Mouse (Mus musculus) heart, embryonic 13.5 days (tissue): ENCODE results near the gene Gm49366. TPM values are rescaled to one million over a fixed set of nuclear protein-coding genes. Genes with fewer than 3 reads are reported as not detected.
"Not testable (repeated sequence)": the region's sequence is repeated elsewhere in the genome, so short reads cannot be mapped to it uniquely, and the experiment has no call there.

Source experiments
- ATAC-seq: fragments of 200-750 bp; cut with Nextera tagmentation; 2 replicates; pipeline ENCODE4 v1.8.0; 2017; ENCODE audit warnings: moderate TSS enrichment; ENCODE audit not compliant: insufficient number of reproducible peaks, low FRiP score, low TSS enrichment; ENCODE audit errors: extremely low read depth
- H3K27ac ChIP-seq: fragments of 300-500 bp; sonication (generic); replicated peaks from 2 replicates; pipeline ENCODE4 v1.5.1; 2015; ENCODE audit warnings: moderate library complexity, mild to moderate bottlenecking, inconsistent platforms
- H3K27me3 ChIP-seq: fragments of 300-500 bp; sonication (generic); replicated peaks from 2 replicates; pipeline ENCODE4 v1.6.1; 2015; ENCODE audit warnings: mild to moderate bottlenecking, inconsistent platforms
- H3K36me3 ChIP-seq: fragments of 300-500 bp; sonication (generic); 2 replicates; pipeline ENCODE4 v1.6.1; 2015; ENCODE audit warnings: mild to moderate bottlenecking, inconsistent platforms
- H3K4me1 ChIP-seq: fragments of 300-500 bp; sonication (generic); 2 replicates; pipeline ENCODE4 v1.6.1; 2015; ENCODE audit warnings: inconsistent platforms
- H3K4me2 ChIP-seq: fragments of 300-500 bp; sonication (generic); 2 replicates; pipeline ENCODE4 v1.6.1; 2015; ENCODE audit warnings: inconsistent platforms, mild to moderate bottlenecking, moderate library complexity
- H3K4me3 ChIP-seq: fragments of 300-500 bp; sonication (generic); 2 replicates; pipeline ENCODE4 v1.5.1; 2015; ENCODE audit warnings: moderate library complexity, mild to moderate bottlenecking, inconsistent platforms
- H3K9ac ChIP-seq: fragments of 300-500 bp; sonication (generic); 2 replicates; pipeline ENCODE4 v1.6.1; 2015; ENCODE audit warnings: inconsistent platforms, mild to moderate bottlenecking, moderate library complexity
- H3K9me3 ChIP-seq: fragments of 300-500 bp; sonication (generic); 2 replicates; pipeline ENCODE4 v1.6.1; 2016; ENCODE audit warnings: inconsistent platforms
- WGBS: fragments of 180-500 bp; shearing (Covaris S2); methylation state at CpG from one replicate; pipeline ENCODE4 v1.1.7; 2015; ENCODE audit warnings: mixed read lengths; 5-methylcytosine and 5-hydroxymethylcytosine counted together
- polyA plus RNA-seq: library from polyadenylated mRNA; unstranded; fragments of >200 nt; fragmentation: Nextera tagmentation; extraction: Ambion mirVana; gene quantifications from 2 replicates; pipeline ENCODE4 v1.2.1, GENCODE M21; 2015

Gm49366 gene
- polyA plus RNA-seq, 1 experiment from 2014 or later, result not detected

- H3K4me3 ChIP-seq, result no peak overlapping the region
- H3K36me3 ChIP-seq, result no peaks in the 10 kb centered on the region
- H3K9ac ChIP-seq, result no peak overlapping the region
- no peak overlapping the region for H3K27ac ChIP-seq
- peaks cover 12% of the 10 kb centered on the region; the same call in 1 of the 2 replicates for H3K9me3 ChIP-seq
- H3K4me1 ChIP-seq, result no peaks in the 10 kb centered on the region
- H3K27me3 ChIP-seq, result no peaks in the 10 kb centered on the region
- no peak overlapping the region for H3K4me2 ChIP-seq
- WGBS, result 71% methylated on average over 4 of the region's 4 CpGs
- ATAC-seq, result no peak
Observed at GRCm38 (mm10) chr12:84084581-84084980, 45.8 kb downstream of the Gm49366 start.

GRCm38 (mm10) chr12:84094666-84095065, 55.9 kb downstream of the Gm49366 start:
- not testable (repeated sequence) for H3K36me3 ChIP-seq, H3K9ac ChIP-seq, ATAC-seq, H3K4me2 ChIP-seq, H3K27ac ChIP-seq, H3K4me3 ChIP-seq, H3K27me3 ChIP-seq, H3K4me1 ChIP-seq
- 75% methylated on average over 5 of the region's 5 CpGs for WGBS
- peaks cover 35% of the 10 kb centered on the region for H3K9me3 ChIP-seq

GRCm38 (mm10) chr12:84099605-84100004, 60.9 kb downstream of the Gm49366 start:
- Histone ChIP-seq H3K4me1 (no peaks in the 10 kb centered on the region), H3K27me3 (no peaks in the 10 kb centered on the region), H3K4me3 (no peak overlapping the region), H3K36me3 (no peaks in the 10 kb centered on the region), H3K27ac (no peak overlapping the region), H3K9me3 (no peaks in the 10 kb centered on the region), H3K9ac (no peak overlapping the region), H3K4me2 (no peak overlapping the region)
- no peak for ATAC-seq
- 83% methylated on average over 2 of the region's 2 CpGs for WGBS

GRCm38 (mm10) chr12:84100071-84100470, 61.3 kb downstream of the Gm49366 start:
- H3K9ac ChIP-seq, result no peak overlapping the region
- H3K4me2 ChIP-seq, result peak overlapping the region; percentile 79
- H3K27me3 ChIP-seq, result no peaks in the 10 kb centered on the region
- H3K4me3 ChIP-seq, result peak overlapping the region; percentile 61; the same call in 1 of the 2 replicates
- no peaks in the 10 kb centered on the region for H3K9me3 ChIP-seq
- no peak overlapping the region for H3K27ac ChIP-seq
- no peaks in the 10 kb centered on the region for H3K36me3 ChIP-seq
- WGBS, result 82% methylated on average over 1 of the region's 1 CpGs
- H3K4me1 ChIP-seq, result no peaks in the 10 kb centered on the region
- no peak for ATAC-seq

- not testable (repeated sequence) for H3K36me3 ChIP-seq
Observed at GRCm38 (mm10) chr12:84100604-84101492, 62.1 kb downstream of the Gm49366 start, which contains the start of gene Acot6. TSS of gene Acot6 (plus strand) at chr12:84100654.

GRCm38 (mm10) chr12:84101493-84101845, 62.7 kb downstream of the Gm49366 start:
- Histone ChIP-seq H3K4me1 (no peaks in the 10 kb centered on the region), H3K9me3 (no peaks in the 10 kb centered on the region), H3K27ac (no peak overlapping the region), H3K4me2 (peak overlapping the region; percentile 79), H3K27me3 (no peaks in the 10 kb centered on the region), H3K9ac (peak overlapping the region; percentile 81), H3K4me3 (peak overlapping the region; percentile 61), H3K36me3 (no peaks in the 10 kb centered on the region)
- no peak for ATAC-seq
- 51% methylated on average over 2 of the region's 2 CpGs for WGBS

More at GRCm38 (mm10) chr12:84100604-84101492, 62.1 kb downstream of the Gm49366 start, which contains the start of gene Acot6:
- not testable (repeated sequence) for H3K27ac ChIP-seq, H3K4me1 ChIP-seq, H3K9me3 ChIP-seq, ATAC-seq, H3K27me3 ChIP-seq
- H3K4me3 ChIP-seq, result peak within 1 kb of the TSS; percentile 61
- 1% methylated on average over 78 of the region's 80 CpGs for WGBS
- H3K4me2 ChIP-seq, result peak within 1 kb of the TSS; percentile 79
- H3K9ac ChIP-seq, result peak within 1 kb of the TSS; percentile 81

GRCm38 (mm10) chr12:84107012-84107411, 68.3 kb downstream of the Gm49366 start:
- Histone ChIP-seq H3K9ac (no peak overlapping the region), H3K9me3 (no peaks in the 10 kb centered on the region), H3K4me2 (no peak overlapping the region), H3K27ac (no peak overlapping the region), H3K27me3 (no peaks in the 10 kb centered on the region), H3K4me3 (no peak overlapping the region), H3K36me3 (no peaks in the 10 kb centered on the region), H3K4me1 (no peaks in the 10 kb centered on the region)
- no peak for ATAC-seq
- 74% methylated on average over 3 of the region's 3 CpGs for WGBS

GRCm38 (mm10) chr12:84107692-84108091, 69.0 kb downstream of the Gm49366 start:
- Histone ChIP-seq H3K27ac (no peak overlapping the region), H3K27me3 (no peaks in the 10 kb centered on the region), H3K9ac (no peak overlapping the region), H3K4me3 (no peak overlapping the region), H3K4me1 (no peaks in the 10 kb centered on the region), H3K36me3 (no peaks in the 10 kb centered on the region), H3K9me3 (no peaks in the 10 kb centered on the region), H3K4me2 (no peak overlapping the region)
- 48% methylated on average over 1 of the region's 1 CpGs for WGBS
- no peak for ATAC-seq

Other genes starting within 250 kb of the Gm49366 start
- gene Numb, start 117.0 kb upstream of the Gm49366 start, polyA plus RNA-seq, result 28.1 and 32.2 TPM in 2 replicates
- 8.3 and 8.7 TPM in 2 replicates for gene Riox1, start 88.3 kb upstream of the Gm49366 start, polyA plus RNA-seq
- gene Heatr4, start 54.1 kb upstream of the Gm49366 start, polyA plus RNA-seq, result not detected in 2 replicates
- gene Acot2, start 51.1 kb upstream of the Gm49366 start, polyA plus RNA-seq, result 55.7 and 61.2 TPM in 2 replicates
- gene Acot1, start 29.4 kb upstream of the Gm49366 start, polyA plus RNA-seq, result 20.8 and 22.4 TPM in 2 replicates
- gene Acot4, start 556 bp upstream of the Gm49366 start, polyA plus RNA-seq, result 0.19 and 0.66 TPM in 2 replicates
- 0.20 and 0.52 TPM in 2 replicates for gene Acot3, start 13.2 kb downstream of the Gm49366 start, polyA plus RNA-seq
- gene Acot5, start 30.4 kb downstream of the Gm49366 start, polyA plus RNA-seq, result 0.14 TPM in 1 of 2 replicates, not detected in the other
- gene Acot6, start 61.7 kb downstream of the Gm49366 start, polyA plus RNA-seq, result 0.71 and 0.74 TPM in 2 replicates
- 2.2 and 2.6 TPM in 2 replicates for gene Dnal1, start 75.4 kb downstream of the Gm49366 start, polyA plus RNA-seq
- gene Pnma1, start 109.6 kb downstream of the Gm49366 start, polyA plus RNA-seq, result 0.48 and 0.65 TPM in 2 replicates
- gene Elmsan1, start 179.9 kb downstream of the Gm49366 start, polyA plus RNA-seq, result 6.8 and 7.3 TPM in 2 replicates
- gene Ptgr2, start 246.3 kb downstream of the Gm49366 start, polyA plus RNA-seq, result 58.0 and 65.3 TPM in 2 replicates